Mouse (Mus musculus): ENCODE data around the gene Bach2.

DNA sequence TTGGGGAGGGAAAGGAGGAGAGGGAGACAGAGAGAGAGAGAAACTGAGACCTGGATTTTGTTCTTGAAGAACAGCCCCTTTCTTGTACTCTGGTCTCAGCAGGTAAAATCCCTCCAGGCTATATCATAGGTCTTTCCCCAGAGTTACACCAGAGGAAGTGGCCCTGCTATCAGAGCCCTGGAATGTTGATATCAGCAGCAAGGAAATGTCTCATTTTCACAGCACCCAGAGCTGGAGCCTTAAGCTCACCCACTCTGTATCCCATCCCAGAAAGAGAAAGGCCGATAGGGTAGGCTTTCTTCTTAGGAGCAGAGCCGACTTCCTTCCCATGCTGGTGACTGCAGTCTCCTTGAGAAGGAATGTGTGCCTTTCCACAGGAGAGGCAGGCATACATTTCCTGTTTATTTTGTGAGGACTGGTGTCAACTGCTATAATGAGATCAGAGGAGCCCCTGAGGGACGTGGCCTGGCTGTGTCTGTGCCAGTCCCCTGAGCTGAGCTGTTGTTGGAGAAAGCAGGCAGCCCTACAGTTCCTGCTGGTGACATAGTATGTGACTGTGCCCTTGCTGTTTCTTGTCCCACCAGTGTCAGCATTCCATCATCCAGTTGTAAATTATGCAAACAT, 67.7 kb downstream of the Bach2 start:
- TF ChIP-seq CTCF (IDR thresholded peaks at IDR 0.05; ENCODE audit: control insufficient read depth, insufficient read depth, low read length) (no peak), POLR2A (IDR thresholded peaks at IDR 0.05; ENCODE audit: borderline replicate concordance, control insufficient read depth, low read depth, low read length) (no peak)
